Mouse (Mus musculus) embryonic facial prominence, embryonic 14.5 days (tissue): ENCODE measurements around the gene Tsga10ip. TPM values are rescaled to one million over a fixed set of nuclear protein-coding genes. Genes with fewer than 3 reads are reported as not detected.

Experiments
- ATAC-seq: fragments of 200-750 bp; cut with Nextera tagmentation; 2 replicates; pipeline ENCODE4 v1.8.0; 2017; ENCODE audit warnings: low read depth, moderate number of reproducible peaks, moderate TSS enrichment
- DNase-seq: peaks from one replicate; pipeline ENCODE4 v3.0.0-alpha.2; 2015; ENCODE audit warnings: low spot score
- H3K27ac ChIP-seq: fragments of 300-500 bp; sonication (generic); replicated peaks from 2 replicates; pipeline ENCODE4 v1.5.1; 2014; ENCODE audit warnings: low read depth, mild to moderate bottlenecking, low read length, moderate library complexity
- H3K27me3 ChIP-seq: fragments of 300-500 bp; sonication (generic); replicated peaks from 2 replicates; pipeline ENCODE4 v1.6.1; 2014; ENCODE audit warnings: low read length; ENCODE audit not compliant: control insufficient read depth, insufficient read depth
- H3K36me3 ChIP-seq: fragments of 300-500 bp; sonication (generic); 2 replicates; pipeline ENCODE4 v1.6.1; 2014; ENCODE audit warnings: low read length, mixed read lengths; ENCODE audit not compliant: control insufficient read depth, insufficient read depth
- H3K4me1 ChIP-seq: fragments of 300-500 bp; sonication (generic); 2 replicates; pipeline ENCODE4 v1.6.1; 2014; ENCODE audit warnings: antibody characterized with exemption, low read length; ENCODE audit not compliant: control insufficient read depth, insufficient read depth
- H3K4me2 ChIP-seq: fragments of 300-500 bp; sonication (generic); 2 replicates; pipeline ENCODE4 v1.6.1; 2014; ENCODE audit warnings: low read depth, mild to moderate bottlenecking, low read length, moderate library complexity, mixed read lengths
- H3K4me3 ChIP-seq: fragments of 300-500 bp; sonication (generic); 2 replicates; pipeline ENCODE4 v1.5.1; 2014; ENCODE audit warnings: low read depth, mild to moderate bottlenecking, low read length
- H3K9ac ChIP-seq: fragments of 300-500 bp; sonication (generic); 2 replicates; pipeline ENCODE4 v1.6.1; 2014; ENCODE audit warnings: low read depth, mild to moderate bottlenecking, low read length, moderate library complexity, mixed read lengths
- H3K9me3 ChIP-seq: fragments of 300-500 bp; sonication (generic); 2 replicates; pipeline ENCODE4 v1.6.1; 2016; ENCODE audit warnings: low read length; ENCODE audit not compliant: control insufficient read depth
- WGBS: fragments of 180-500 bp; shearing (Covaris S2); extraction: QIAGEN DNeasy Blood & Tissue Kit; methylation state at CpG from one replicate; pipeline ENCODE4 v1.1.7; 2014; 5-methylcytosine and 5-hydroxymethylcytosine counted together
- polyA plus RNA-seq: library from polyadenylated mRNA; unstranded; fragments of >200 nt; fragmentation: Nextera tagmentation; extraction: Ambion mirVana; gene quantifications from 2 replicates; pipeline ENCODE4 v1.2.1, GENCODE M21; 2014

Tsga10ip gene
- polyA plus RNA-seq, 1 experiment from 2014 or later = 0.53 TPM

- DNase-seq (peak; percentile 99), ATAC-seq (peak; percentile 97)
- Histone ChIP-seq H3K36me3 (peaks cover 21% of the 10 kb centered on the region), H3K27ac (peak within 1 kb of the TSS; percentile 84), H3K4me1 (peaks cover 18% of the 10 kb centered on the region), H3K9me3 (no peaks in the 10 kb centered on the region), H3K27me3 (peaks cover 4% of the 10 kb centered on the region), H3K9ac (peak within 1 kb of the TSS; percentile 91), H3K4me3 (peak within 1 kb of the TSS; percentile 92), H3K4me2 (peak within 1 kb of the TSS; percentile 79)
- WGBS = 4% methylated on average over 27 of the region's 43 CpGs
Observed at GRCm38 (mm10) chr19:5388588-5389242, 13.6 kb downstream of the Tsga10ip start, which contains the start of gene Sart1. Gene Sart1 (minus strand): TSS chr19:5388703.

DNA sequence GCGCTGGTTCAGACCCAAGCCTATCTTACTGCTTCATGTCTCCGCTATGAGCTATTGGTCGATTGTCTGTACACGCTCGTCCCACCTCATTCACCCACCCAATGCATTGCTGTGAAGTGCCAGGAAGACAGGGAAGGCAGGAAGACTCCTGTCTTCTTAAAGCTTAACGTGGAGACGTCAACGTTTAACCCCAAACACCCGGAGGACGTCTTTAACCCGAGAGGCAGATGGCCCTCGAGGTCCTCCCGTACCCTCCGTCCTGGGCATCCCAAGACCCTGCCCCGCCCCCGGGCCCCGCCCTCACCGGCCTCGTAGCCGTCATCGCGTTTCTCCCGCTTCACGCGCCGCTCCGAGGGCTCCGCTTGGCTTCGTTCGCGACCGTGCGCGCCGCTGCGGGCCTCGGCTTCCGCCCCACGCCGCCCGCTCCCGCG is 14.3 kb downstream of the Tsga10ip start:
- DNase-seq (no peak), ATAC-seq (peak; percentile 27; the same call in 1 of the 2 replicates)
- under 1% methylated on average over 15 of the region's 43 CpGs for WGBS

GRCm38 (mm10) chr19:5384715-5385114 is 17.6 kb downstream of the Tsga10ip start:
- no peaks in the 10 kb centered on the region for H3K9me3 ChIP-seq
- WGBS = 93% methylated on average over 8 of the region's 8 CpGs
- no peak overlapping the region for H3K4me3 ChIP-seq
- ATAC-seq (no peak), DNase-seq (no peak)
- peaks cover 61% of the 10 kb centered on the region for H3K36me3 ChIP-seq
- no peak overlapping the region for H3K4me2 ChIP-seq
- peaks cover 4% of the 10 kb centered on the region for H3K27me3 ChIP-seq
- H3K9ac ChIP-seq = no peak overlapping the region
- peaks cover 12% of the 10 kb centered on the region for H3K4me1 ChIP-seq
- H3K27ac ChIP-seq = no peak overlapping the region

More for the DNA sequence above, 14.3 kb downstream of the Tsga10ip start:
- Histone ChIP-seq H3K9me3 (no peaks in the 10 kb centered on the region), H3K4me1 (peaks cover 18% of the 10 kb centered on the region), H3K4me3 (peak overlapping the region; percentile 92), H3K27me3 (peaks cover 4% of the 10 kb centered on the region), H3K9ac (peak overlapping the region; percentile 91), H3K4me2 (peak overlapping the region; percentile 79), H3K27ac (peak overlapping the region; percentile 80), H3K36me3 (peaks cover 28% of the 10 kb centered on the region)

- H3K36me3 ChIP-seq = peaks cover 75% of the 10 kb centered on the region
Observed at GRCm38 (mm10) chr19:5383326-5383725, 19.0 kb downstream of the Tsga10ip start.

GRCm38 (mm10) chr19:5377446-5377845 is 24.9 kb downstream of the Tsga10ip start:
- H3K9ac ChIP-seq = no peak overlapping the region
- H3K4me1 ChIP-seq = no peaks in the 10 kb centered on the region
- H3K4me3 ChIP-seq = no peak overlapping the region
- peaks cover 55% of the 10 kb centered on the region for H3K36me3 ChIP-seq
- H3K27ac ChIP-seq = no peak overlapping the region
- DNase-seq (no peak), ATAC-seq (no peak)
- H3K4me2 ChIP-seq = no peak overlapping the region
- H3K27me3 ChIP-seq = no peaks in the 10 kb centered on the region
- 97% methylated on average over 1 of the region's 1 CpGs for WGBS
- H3K9me3 ChIP-seq = no peaks in the 10 kb centered on the region

More at GRCm38 (mm10) chr19:5383326-5383725, 19.0 kb downstream of the Tsga10ip start:
- H3K9ac ChIP-seq = no peak overlapping the region
- DNase-seq = no peak
- H3K9me3 ChIP-seq = no peaks in the 10 kb centered on the region
- H3K27me3 ChIP-seq = peaks cover 4% of the 10 kb centered on the region
- ATAC-seq = no peak
- 90% methylated on average over 12 of the region's 12 CpGs for WGBS
- H3K27ac ChIP-seq = no peak overlapping the region
- H3K4me1 ChIP-seq = peaks cover 6% of the 10 kb centered on the region
- H3K4me2 ChIP-seq = no peak overlapping the region
- H3K4me3 ChIP-seq = no peak overlapping the region

DNA sequence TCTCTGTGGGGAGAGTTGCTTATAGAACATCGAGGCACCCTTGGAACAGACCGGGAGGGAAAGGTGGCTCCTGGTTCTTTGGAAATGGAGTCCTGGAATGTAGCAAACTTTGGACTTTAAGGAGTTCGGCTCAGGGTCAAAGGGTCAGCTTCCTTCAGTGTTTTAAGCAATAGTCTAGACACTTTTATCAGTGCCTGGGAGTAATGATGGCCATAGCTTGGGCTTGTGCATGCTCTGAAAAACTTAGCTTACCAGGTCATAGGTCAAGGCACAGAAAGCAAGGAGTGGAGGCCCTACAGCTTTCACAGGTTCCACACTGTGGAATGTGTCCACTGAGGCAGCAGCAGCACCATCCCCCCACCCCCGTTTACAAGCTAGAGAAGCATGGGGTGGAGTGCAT is 27.6 kb downstream of the Tsga10ip start:
- Histone ChIP-seq H3K27ac (no peak overlapping the region), H3K4me2 (no peak overlapping the region), H3K4me3 (no peak overlapping the region), H3K4me1 (no peaks in the 10 kb centered on the region), H3K9me3 (no peaks in the 10 kb centered on the region), H3K9ac (no peak overlapping the region), H3K36me3 (peaks cover 53% of the 10 kb centered on the region), H3K27me3 (no peaks in the 10 kb centered on the region)
- DNase-seq = no peak
- WGBS = 82% methylated on average over 4 of the region's 4 CpGs
- ATAC-seq = no peak

- H3K27ac ChIP-seq = no peak overlapping the region
- H3K4me3 ChIP-seq = no peak overlapping the region
- H3K4me2 ChIP-seq = no peak overlapping the region
- no peaks in the 10 kb centered on the region for H3K4me1 ChIP-seq
- peaks cover 53% of the 10 kb centered on the region for H3K36me3 ChIP-seq
- ATAC-seq = no peak
- H3K9ac ChIP-seq = no peak overlapping the region
- no peaks in the 10 kb centered on the region for H3K27me3 ChIP-seq
- whole genome bisulfite sequencing = 86% methylated on average over 4 of the region's 4 CpGs
- no peaks in the 10 kb centered on the region for H3K9me3 ChIP-seq
- no peak for DNase-seq
Observed at GRCm38 (mm10) chr19:5374177-5374576, 28.1 kb downstream of the Tsga10ip start.

GRCm38 (mm10) chr19:5372724-5373123 is 29.6 kb downstream of the Tsga10ip start:
- WGBS = 93% methylated on average over 7 of the region's 7 CpGs

DNA sequence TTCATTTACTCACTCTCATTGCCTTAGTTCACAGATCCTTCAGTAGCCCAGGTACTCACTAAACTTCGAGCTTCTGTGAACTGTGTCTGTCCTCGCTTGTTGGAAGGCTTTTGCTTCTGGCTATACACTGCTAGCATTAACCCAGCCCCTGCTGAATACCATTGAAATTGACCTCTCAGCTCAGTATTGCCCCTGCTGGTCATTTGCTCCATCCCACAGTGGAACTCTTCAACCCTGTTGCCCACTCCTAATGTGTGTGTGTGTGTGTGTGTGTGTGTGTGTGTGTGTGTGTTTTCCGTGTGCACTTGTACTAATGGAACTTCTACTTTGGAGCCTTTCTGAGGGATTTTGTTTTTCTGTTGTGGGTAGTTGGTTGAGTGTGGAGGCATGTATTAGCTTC is 31.4 kb downstream of the Tsga10ip start:
- Histone ChIP-seq H3K27ac (no peak overlapping the region), H3K4me3 (no peak overlapping the region), H3K4me2 (no peak overlapping the region), H3K9ac (no peak overlapping the region), H3K36me3 (peaks cover 47% of the 10 kb centered on the region), H3K27me3 (no peaks in the 10 kb centered on the region), H3K4me1 (peaks cover 7% of the 10 kb centered on the region), H3K9me3 (no peaks in the 10 kb centered on the region)
- no peak for ATAC-seq
- 88% methylated on average over 3 of the region's 3 CpGs for WGBS
- no peak for DNase-seq

More at GRCm38 (mm10) chr19:5372724-5373123, 29.6 kb downstream of the Tsga10ip start:
- DNase-seq = no peak
- no peak overlapping the region for H3K4me3 ChIP-seq
- no peak overlapping the region for H3K9ac ChIP-seq
- no peaks in the 10 kb centered on the region for H3K27me3 ChIP-seq
- H3K36me3 ChIP-seq = peaks cover 50% of the 10 kb centered on the region
- peaks cover 4% of the 10 kb centered on the region for H3K4me1 ChIP-seq
- H3K9me3 ChIP-seq = no peaks in the 10 kb centered on the region
- H3K27ac ChIP-seq = no peak overlapping the region
- ATAC-seq = no peak
- no peak overlapping the region for H3K4me2 ChIP-seq
